Mouse (Mus musculus) liver, embryonic 14.5 days (tissue): ENCODE results near the gene Casr.

Experiments used
- CTCF ChIP-seq: IDR thresholded peaks from 2 replicates; pipeline ENCODE4 v1.5.1; 2016; ENCODE audit warnings: antibody characterized with exemption, low read depth, control low read depth
- EP300 ChIP-seq: IDR thresholded peaks from 2 replicates; pipeline ENCODE4 v1.6.1; 2016; ENCODE audit warnings: antibody characterized with exemption, low read depth

GRCm38 (mm10) chr16:36506827-36507226 lies 55.1 kb downstream of the Casr start:
- no peak for TF ChIP-seq CTCF
- no peak for TF ChIP-seq EP300
